Mouse (Mus musculus) B cell, adult (primary cell): ENCODE results near the gene Patj. TPM values are rescaled to one million over a fixed set of nuclear protein-coding genes. Genes with fewer than 3 reads are reported as not detected.

Experiments used
- total RNA-seq: library from RNA; stranded (reverse); gene quantifications from 4 replicates; pipeline ENCODE4 v1.2.4, GENCODE M21; 2023; ENCODE audit not compliant: inconsistent age

The Patj gene
- 22.7 to 39.5 TPM (median 28.5 TPM) in 4 replicates for total RNA-seq

GRCm38 (mm10) chr4:98395690-98396437 is at the start of gene Patj:
Gene Patj (plus strand): TSS chr4:98395785.

GRCm38 (mm10) chr4:98382716-98383424 is 12.7 kb upstream of the Patj start, which contains the start of gene Tm2d1:
Gene Tm2d1 (minus strand): TSS chr4:98383306.

GRCm38 (mm10) chr4:98726590-98727237 is 331.1 kb downstream of the Patj start, which contains the start of gene L1td1:
Gene L1td1 (plus strand): TSS chr4:98726734.

Other genes with a start within 250 kb of the Patj start
- gene Tm2d1, start 12.5 kb upstream of the Patj start, total RNA-seq: 15.0 to 20.8 TPM (median 16.0 TPM) in 4 replicates